In the genomic region with DNA sequence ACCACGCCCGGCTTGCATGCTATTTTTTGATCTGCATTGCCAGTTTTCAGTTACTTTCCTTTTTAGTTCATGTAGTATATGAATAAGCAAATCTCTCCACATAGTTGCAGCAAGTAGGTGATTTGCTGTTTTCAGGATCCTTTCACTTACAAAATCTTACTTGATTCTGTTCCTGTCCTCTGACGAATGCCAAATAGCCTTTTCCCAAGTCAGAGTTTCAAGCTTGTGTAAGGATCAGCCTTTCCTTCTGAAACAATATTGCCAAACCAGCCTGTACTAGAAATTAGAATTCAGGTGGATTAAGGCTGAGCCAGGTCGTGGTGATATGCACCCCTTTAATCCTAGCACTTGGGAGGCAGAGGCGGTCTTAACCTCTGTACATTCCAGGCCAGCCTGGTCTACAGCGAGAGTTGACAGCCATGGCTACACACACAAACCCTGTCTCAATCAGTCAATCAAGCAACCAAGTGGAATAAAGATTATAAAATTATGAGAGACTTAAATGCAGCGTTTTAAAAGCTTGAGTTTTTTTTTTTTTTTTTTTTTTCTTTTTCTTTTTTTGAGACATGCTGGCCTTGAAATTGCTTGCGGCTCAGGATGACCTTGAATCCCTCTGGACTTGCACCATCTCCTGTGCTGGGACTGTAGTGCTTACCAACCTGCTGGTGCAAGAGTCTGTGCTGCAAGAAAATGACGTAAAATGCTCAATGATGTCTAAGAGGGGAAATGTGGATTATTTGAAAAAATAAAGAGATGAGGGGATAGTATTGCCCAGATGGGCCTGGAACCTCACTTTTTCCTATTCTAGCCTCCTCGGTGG, we compare ENCODE assay signal across 12 mouse cellular contexts. TPM values are rescaled to one million over a fixed set of nuclear protein-coding genes. Genes with fewer than 3 reads are reported as not detected.
A peak's percentile ranks its signal among the peaks of the same experiment; 100 is the strongest.
DNase-seq lines count a peak whose midpoint lies in the region; ATAC-seq and TF ChIP-seq lines count a peak whose summit lies in the region.
"Had no signal": no experiment of that assay in that cellular context is flagged by ENCODE, and none has a peak within 500 bp of the region (broad histone marks: within the 10 kb centered on the region; RNA-seq: fewer than 3 reads in every experiment).

No protein-coding gene starts in this region.

- H3K27me3 ChIP-seq in lung, postnatal 0 days (replicated peaks; ENCODE audit: insufficient read depth, low read length), result no peaks in the 10 kb centered on the region
- H3K27me3 ChIP-seq in midbrain, postnatal 0 days (ENCODE audit: insufficient read depth, low read length), result no peaks in the 10 kb centered on the region

- DNase-seq in gastrocnemius, adult 2 months, result no peak
- no peak for DNase-seq in gastrocnemius, postnatal 25 days
- peak; percentile 44 for DNase-seq in lung, postnatal 0 days (ENCODE audit: low spot score)
- no peak for DNase-seq in lung, postnatal 4 days
- peak; percentile 85 for DNase-seq in fat pad, adult 2 months (ENCODE audit: extremely low read depth, low read depth, low spot score)
- no peak for DNase-seq in midbrain, postnatal 0 days (ENCODE audit: low spot score)
- no peak for DNase-seq in cerebellum, postnatal 4 days (ENCODE audit: low spot score in 2 of 2)
- no peak for DNase-seq in testis, postnatal 10 days (ENCODE audit: low spot score)
- DNase-seq: cerebellum, adult 9-10 months; gastrocnemius, postnatal 36 days; thymus, adult 2 months had no signal

- 0 out of 2 replicates have a peak overlapping the region, but pooled peaks have one; percentile 60 for H3K4me2 ChIP-seq in lung, postnatal 0 days (replicated peaks; ENCODE audit: low read depth, low read length)
- 0 out of 2 replicates have a peak overlapping the region, but pooled peaks have one; percentile 65 for H3K4me2 ChIP-seq in midbrain, postnatal 0 days (ENCODE audit: low read depth, low read length, poor library complexity, severe bottlenecking)

- 84% methylated on average over 10 of the region's 10 CpGs for WGBS in lung, postnatal 0 days
- WGBS in midbrain, postnatal 0 days, result 85% methylated on average over 10 of the region's 10 CpGs

- H3K9ac ChIP-seq in lung, postnatal 0 days (replicated peaks; ENCODE audit: low read depth), result 0 out of 2 replicates have a peak overlapping the region, but pooled peaks have one; percentile 12
- no peak overlapping the region for H3K9ac ChIP-seq in midbrain, postnatal 0 days (replicated peaks; ENCODE audit: low read length, poor library complexity, severe bottlenecking)

- intact Hi-C loops in gastrocnemius, adult 2 months (cut with DNase I), result no loop called here

- no peak for ATAC-seq in lung, postnatal 0 days
- ATAC-seq in midbrain, postnatal 0 days (ENCODE audit: low FRiP score), result no peak

- H3K9me3 ChIP-seq in lung, postnatal 0 days (ENCODE audit: low read length), result no peaks in the 10 kb centered on the region
- no peaks in the 10 kb centered on the region for H3K9me3 ChIP-seq in midbrain, postnatal 0 days (ENCODE audit: low read length)

- peak overlapping the region; percentile 93 for H3K27ac ChIP-seq in gastrocnemius, adult 2 months
- H3K27ac ChIP-seq in lung, postnatal 0 days (ENCODE audit: low read length), result peak overlapping the region; percentile 32; the same call in 1 of the 2 replicates
- H3K27ac ChIP-seq in midbrain, postnatal 0 days (ENCODE audit: low read depth, low read length), result no peak overlapping the region
- H3K27ac ChIP-seq: macrophage had no signal

- H3K4me1 ChIP-seq in lung, postnatal 0 days (ENCODE audit: insufficient read depth, low read depth, low read length), result peaks cover 5% of the 10 kb centered on the region
- peaks cover 4% of the 10 kb centered on the region for H3K4me1 ChIP-seq in midbrain, postnatal 0 days (ENCODE audit: insufficient read depth, low read length)

- TF ChIP-seq CTCF in gastrocnemius, adult 2 months (IDR thresholded peaks at IDR 0.05), result no peak
- no peak for TF ChIP-seq CTCF in lung, postnatal 0 days (IDR thresholded peaks at IDR 0.05)
- no peak for TF ChIP-seq CTCF in midbrain, postnatal 0 days (IDR thresholded peaks at IDR 0.05)

- no peak for TF ChIP-seq EP300 in lung, postnatal 0 days (IDR thresholded peaks at IDR 0.05)

- H3K36me3 ChIP-seq in lung, postnatal 0 days (ENCODE audit: insufficient read depth, low read length), result no peaks in the 10 kb centered on the region
- no peaks in the 10 kb centered on the region for H3K36me3 ChIP-seq in midbrain, postnatal 0 days (ENCODE audit: insufficient read depth, low read length)

- peak overlapping the region; percentile 88 for H3K4me3 ChIP-seq in gastrocnemius, adult 2 months
- no peak overlapping the region for H3K4me3 ChIP-seq in lung, postnatal 0 days (ENCODE audit: low read depth, low read length)
- no peak overlapping the region for H3K4me3 ChIP-seq in midbrain, postnatal 0 days (ENCODE audit: low read depth, low read length)

RNA-seq across cellular contexts. Expression of gene Usp33, which starts 1.9 kb away (rescaled TPM):
- total RNA-seq in gastrocnemius, adult 2 months (2021), result 10 to 100 TPM; 20.9 to 22.0 TPM
- total RNA-seq in gastrocnemius, postnatal 25 days (2021), result 10 to 100 TPM; 17.6 to 22.9 TPM
- 43.1 and 52.4 TPM in 2 replicates for polyA plus RNA-seq in lung, postnatal 0 days (2015; fragmentation: Nextera tagmentation; extraction: Ambion mirVana)
- total RNA-seq in midbrain, postnatal 0 days (2014; rRNA removed), result 83.3 and 91.4 TPM in 2 replicates
- polyA plus RNA-seq in midbrain, postnatal 0 days (2015; fragmentation: Nextera tagmentation; extraction: Ambion mirVana), result 65.3 and 70.7 TPM in 2 replicates

RNA-seq across cellular contexts. Expression of gene Miga1, which starts 8.0 kb away (rescaled TPM):
- 1 to 10 TPM; 5.0 to 7.3 TPM for total RNA-seq in gastrocnemius, adult 2 months (2021)
- 1 to 10 TPM; 4.8 to 5.7 TPM for total RNA-seq in gastrocnemius, postnatal 25 days (2021)
- polyA plus RNA-seq in lung, postnatal 0 days (2015; fragmentation: Nextera tagmentation; extraction: Ambion mirVana), result 10.0 and 12.3 TPM in 2 replicates
- total RNA-seq in midbrain, postnatal 0 days (2014; rRNA removed), result 26.3 and 28.2 TPM in 2 replicates
- 16.9 and 18.7 TPM in 2 replicates for polyA plus RNA-seq in midbrain, postnatal 0 days (2015; fragmentation: Nextera tagmentation; extraction: Ambion mirVana)

RNA-seq across cellular contexts. Expression of gene Zzz3, which starts 47.1 kb away (rescaled TPM):
- 10 to 100 TPM; 15.7 to 18.1 TPM for total RNA-seq in gastrocnemius, adult 2 months (2021)
- total RNA-seq in gastrocnemius, postnatal 25 days (2021), result 10 to 100 TPM; 15.3 to 16.1 TPM
- polyA plus RNA-seq in lung, postnatal 0 days (2015; fragmentation: Nextera tagmentation; extraction: Ambion mirVana), result 25.5 and 28.3 TPM in 2 replicates
- 29.4 and 40.6 TPM in 2 replicates for total RNA-seq in midbrain, postnatal 0 days (2014; rRNA removed)
- polyA plus RNA-seq in midbrain, postnatal 0 days (2015; fragmentation: Nextera tagmentation; extraction: Ambion mirVana), result 21.0 TPM in 2 replicates

Comparison
In these comparisons a context has a peak if more than half of its experiments do, and no peak if none do; other contexts are left out.
1. DNase-seq: peak in lung, postnatal 0 days (single experiment) and fat pad, adult 2 months (single experiment); none in gastrocnemius, adult 2 months (single experiment), gastrocnemius, postnatal 25 days (single experiment), lung, postnatal 4 days (0 of 2), midbrain, postnatal 0 days (single experiment), cerebellum, postnatal 4 days (0 of 2) and testis, postnatal 10 days (single experiment).